Mouse (Mus musculus): ENCODE measurements at regions not wholly inside any gene's neighbourhood (a gene's known extent, or its start where the extent isn't known, plus 50 kb on each side); places are given as distances from the start of the nearest gene placed in this dataset.

- DNase-seq, result no peak
Observed at GRCm38 (mm10) chr3:39961836-39962640, 569.0 kb upstream of the Intu start.

GRCm38 (mm10) chr3:39965431-39965830, 565.7 kb upstream of the Intu start:
- DNase-seq, result no peak

- DNase-seq, result no peak
Observed at GRCm38 (mm10) chr3:39966390-39966789, 564.7 kb upstream of the Intu start.

GRCm38 (mm10) chr3:39976937-39977336, 554.1 kb upstream of the Intu start:
- no peak for DNase-seq

- DNase-seq, result no peak
Observed at GRCm38 (mm10) chr3:39978916-39979679, 552.0 kb upstream of the Intu start.

- no peak for DNase-seq
Observed at GRCm38 (mm10) chr3:39982656-39983055, 548.4 kb upstream of the Intu start.

- DNase-seq, result no peak
Observed at GRCm38 (mm10) chr3:39987710-39988109, 543.4 kb upstream of the Intu start.

- no peak for DNase-seq
Observed at GRCm38 (mm10) chr3:39998628-39999027, 532.5 kb upstream of the Intu start.

- DNase-seq, result no peak
Observed at GRCm38 (mm10) chr3:39999846-40000245, 531.2 kb upstream of the Intu start.

GRCm38 (mm10) chr3:40002838-40003237, 528.2 kb upstream of the Intu start:
- DNase-seq, result no peak

- no peak for DNase-seq
Observed at GRCm38 (mm10) chr3:40010051-40010450, 521.0 kb upstream of the Intu start.

GRCm38 (mm10) chr3:40021682-40022081, 509.4 kb upstream of the Intu start:
- no peak for DNase-seq

GRCm38 (mm10) chr3:40027713-40028112, 503.4 kb upstream of the Intu start:
- no peak for DNase-seq

GRCm38 (mm10) chr3:40036177-40036576, 494.9 kb upstream of the Intu start:
- no peak for DNase-seq

- no peak for DNase-seq
Observed at GRCm38 (mm10) chr3:40049721-40050120, 481.4 kb upstream of the Intu start.

GRCm38 (mm10) chr3:40058281-40058680, 472.8 kb upstream of the Intu start:
- DNase-seq, result no peak

- DNase-seq, result no peak
Observed at GRCm38 (mm10) chr3:40058719-40059420, 472.2 kb upstream of the Intu start.

- no peak for DNase-seq
Observed at GRCm38 (mm10) chr3:40070137-40070667, 460.9 kb upstream of the Intu start.

- no peak for DNase-seq
Observed at GRCm38 (mm10) chr3:40076824-40077223, 454.3 kb upstream of the Intu start.

GRCm38 (mm10) chr3:40085116-40085515, 446.0 kb upstream of the Intu start:
- no peak for DNase-seq

GRCm38 (mm10) chr3:40091773-40092343, 439.2 kb upstream of the Intu start:
- DNase-seq, result no peak

- no peak for DNase-seq
Observed at GRCm38 (mm10) chr3:40092765-40093368, 438.2 kb upstream of the Intu start.

GRCm38 (mm10) chr3:40094040-40094439, 437.0 kb upstream of the Intu start:
- no peak for DNase-seq
